ENCODE assay signal across 10 mouse cellular contexts in genomic region chr10:81569507-81570237, GRCm38 (mm10). TPM values are rescaled to one million over a fixed set of nuclear protein-coding genes. Genes with fewer than 3 reads are reported as not detected.
A peak's percentile ranks its signal among the peaks of the same experiment; 100 is the strongest.
DNase-seq lines count a peak whose midpoint lies in the region; ATAC-seq and TF ChIP-seq lines count a peak whose summit lies in the region.
"Had no signal": no experiment of that assay in that cellular context is flagged by ENCODE, and none has a peak within 500 bp of the region (broad histone marks: within the 10 kb centered on the region; RNA-seq: fewer than 3 reads in every experiment).

No protein-coding gene starts in this region.

- H3K4me1 ChIP-seq in lung, embryonic 15.5 days, result peaks cover 73% of the 10 kb centered on the region
- H3K4me1 ChIP-seq in hindbrain, embryonic 13.5 days (replicated peaks), result peaks cover 65% of the 10 kb centered on the region
- H3K4me1 ChIP-seq in midbrain, embryonic 15.5 days, result peaks cover 56% of the 10 kb centered on the region

- H3K4me3 ChIP-seq in gastrocnemius, adult 2 months, result no peak overlapping the region
- no peak overlapping the region for H3K4me3 ChIP-seq in lung, embryonic 15.5 days
- H3K4me3 ChIP-seq in hindbrain, embryonic 13.5 days, result no peak overlapping the region
- H3K4me3 ChIP-seq in midbrain, embryonic 15.5 days, result no peak overlapping the region

- ATAC-seq in lung, embryonic 15.5 days (ENCODE audit: borderline replicate concordance, extremely low read depth, low FRiP score, low TSS enrichment), result no peak
- no peak for ATAC-seq in hindbrain, embryonic 13.5 days (ENCODE audit: low FRiP score)
- no peak for ATAC-seq in midbrain, embryonic 15.5 days (replicated peaks)
- ATAC-seq: activated CD4-positive, CD25-positive, alpha-beta regulatory T cell, adult 4 months had no signal

- H3K27me3 ChIP-seq in lung, embryonic 15.5 days, result no peaks in the 10 kb centered on the region
- H3K27me3 ChIP-seq in hindbrain, embryonic 13.5 days, result peaks cover 69% of the 10 kb centered on the region
- peaks cover 53% of the 10 kb centered on the region for H3K27me3 ChIP-seq in midbrain, embryonic 15.5 days (replicated peaks)

- DNase-seq in gastrocnemius, adult 2 months, result no peak
- DNase-seq in gastrocnemius, adult 8-10 months (ENCODE audit: low spot score in 2 of 2), result no peak
- DNase-seq in lung, adult 18-20 months, result no peak
- no peak for DNase-seq in gastrocnemius, postnatal 25 days
- no peak for DNase-seq in layer of hippocampus, adult 18-20 months (ENCODE audit: low spot score in 2 of 2)
- DNase-seq: right cerebral cortex, adult 18-20 months had no signal

- H3K4me2 ChIP-seq in lung, embryonic 15.5 days, result peak overlapping the region; percentile 92; the same call in 1 of the 2 replicates
- H3K4me2 ChIP-seq in hindbrain, embryonic 13.5 days, result no peak overlapping the region
- no peak overlapping the region for H3K4me2 ChIP-seq in midbrain, embryonic 15.5 days

- intact Hi-C loops in gastrocnemius, adult 2 months (cut with DNase I), result no loop called here

- H3K36me3 ChIP-seq in lung, embryonic 15.5 days, result peaks cover 25% of the 10 kb centered on the region
- H3K36me3 ChIP-seq in hindbrain, embryonic 13.5 days, result peaks cover 25% of the 10 kb centered on the region
- peaks cover 8% of the 10 kb centered on the region; the same call in 1 of the 2 replicates for H3K36me3 ChIP-seq in midbrain, embryonic 15.5 days (replicated peaks)

- H3K27ac ChIP-seq in gastrocnemius, adult 2 months, result peak overlapping the region; percentile 97
- peak overlapping the region; percentile 96 for H3K27ac ChIP-seq in lung, embryonic 15.5 days
- peak overlapping the region; percentile 88 for H3K27ac ChIP-seq in hindbrain, embryonic 13.5 days
- peak overlapping the region; percentile 89 for H3K27ac ChIP-seq in midbrain, embryonic 15.5 days

- WGBS in lung, embryonic 15.5 days, result 51% methylated on average over 9 of the region's 9 CpGs
- 43% methylated on average over 9 of the region's 9 CpGs for WGBS in hindbrain, embryonic 13.5 days
- WGBS in midbrain, embryonic 15.5 days, result 40% methylated on average over 9 of the region's 9 CpGs

- no peak for TF ChIP-seq CTCF in gastrocnemius, adult 2 months (IDR thresholded peaks at IDR 0.05)

- H3K9me3 ChIP-seq in lung, embryonic 15.5 days, result no peaks in the 10 kb centered on the region
- H3K9me3 ChIP-seq in hindbrain, embryonic 13.5 days, result no peaks in the 10 kb centered on the region
- no peaks in the 10 kb centered on the region for H3K9me3 ChIP-seq in midbrain, embryonic 15.5 days

- no peak overlapping the region for H3K9ac ChIP-seq in lung, embryonic 15.5 days
- no peak overlapping the region for H3K9ac ChIP-seq in hindbrain, embryonic 13.5 days
- H3K9ac ChIP-seq in midbrain, embryonic 15.5 days, result no peak overlapping the region

RNA-seq across cellular contexts. Expression of gene Tle2, which starts 4.7 kb away (rescaled TPM):
- total RNA-seq in gastrocnemius, adult 2 months (2021), result 1 to 10 TPM; 5.6 to 7.3 TPM
- 1 to 10 TPM; 3.1 to 4.3 (median 4.0) TPM for total RNA-seq in gastrocnemius, adult 8-10 months (2022)
- polyA plus RNA-seq in lung, embryonic 15.5 days (2015; fragmentation: Nextera tagmentation; extraction: Ambion mirVana), result 39.3 and 49.7 TPM in 2 replicates
- polyA plus RNA-seq in hindbrain, embryonic 13.5 days (2015; fragmentation: Nextera tagmentation; extraction: Ambion mirVana), result 27.7 and 28.9 TPM in 2 replicates
- polyA plus RNA-seq in midbrain, embryonic 15.5 days (2015; fragmentation: Nextera tagmentation; extraction: Ambion mirVana), result 57.4 and 58.8 TPM in 2 replicates
- total RNA-seq in gastrocnemius, postnatal 25 days (2021), result 1 to 10 TPM; 5.3 to 6.2 TPM
- total RNA-seq in layer of hippocampus, adult 18-20 months (2021), result 10 to 100 TPM; 31.6 to 31.8 TPM

RNA-seq across cellular contexts. Expression of gene Aes, which starts 10.4 kb away (rescaled TPM):
- 100 to 1,000 TPM; 847 to 871 TPM for total RNA-seq in gastrocnemius, adult 2 months (2021)
- 100 to 1,000 TPM; 851 to 988 (median 920) TPM for total RNA-seq in gastrocnemius, adult 8-10 months (2022)
- 662 and 670 TPM in 2 replicates for polyA plus RNA-seq in lung, embryonic 15.5 days (2015; fragmentation: Nextera tagmentation; extraction: Ambion mirVana)
- 545 and 558 TPM in 2 replicates for polyA plus RNA-seq in hindbrain, embryonic 13.5 days (2015; fragmentation: Nextera tagmentation; extraction: Ambion mirVana)
- polyA plus RNA-seq in midbrain, embryonic 15.5 days (2015; fragmentation: Nextera tagmentation; extraction: Ambion mirVana), result 802 and 851 TPM in 2 replicates
- 100 to 1,000 TPM; 845 to 891 TPM for total RNA-seq in gastrocnemius, postnatal 25 days (2021)
- total RNA-seq in layer of hippocampus, adult 18-20 months (2021), result 100 to 1,000 TPM; 765 to 778 TPM

RNA-seq across cellular contexts. Expression of gene Gna11, which starts 24.7 kb away (rescaled TPM):
- total RNA-seq in gastrocnemius, adult 2 months (2021), result 10 to 100 TPM; 25.7 to 30.3 TPM
- total RNA-seq in gastrocnemius, adult 8-10 months (2022), result 10 to 100 TPM; 26.2 to 30.7 (median 28.4) TPM
- polyA plus RNA-seq in lung, embryonic 15.5 days (2015; fragmentation: Nextera tagmentation; extraction: Ambion mirVana), result 72.7 and 74.2 TPM in 2 replicates
- 79.8 and 82.4 TPM in 2 replicates for polyA plus RNA-seq in hindbrain, embryonic 13.5 days (2015; fragmentation: Nextera tagmentation; extraction: Ambion mirVana)
- polyA plus RNA-seq in midbrain, embryonic 15.5 days (2015; fragmentation: Nextera tagmentation; extraction: Ambion mirVana), result 100 and 101 TPM in 2 replicates
- total RNA-seq in gastrocnemius, postnatal 25 days (2021), result 10 to 100 TPM; 24.8 to 25.9 TPM
- total RNA-seq in layer of hippocampus, adult 18-20 months (2021), result 100 to 1,000 TPM; 124 to 126 TPM

RNA-seq across cellular contexts. Expression of gene Tle6, which starts 31.2 kb away (rescaled TPM):
- 1 to 10 TPM; 5.6 to 6.7 TPM for total RNA-seq in gastrocnemius, adult 2 months (2021)
- total RNA-seq in gastrocnemius, adult 8-10 months (2022), result 1 to 10 TPM; 4.1 to 6.9 (median 5.3) TPM
- polyA plus RNA-seq in lung, embryonic 15.5 days (2015; fragmentation: Nextera tagmentation; extraction: Ambion mirVana), result 28.1 and 29.3 TPM in 2 replicates
- polyA plus RNA-seq in hindbrain, embryonic 13.5 days (2015; fragmentation: Nextera tagmentation; extraction: Ambion mirVana), result 3.0 and 4.2 TPM in 2 replicates
- 6.7 and 8.0 TPM in 2 replicates for polyA plus RNA-seq in midbrain, embryonic 15.5 days (2015; fragmentation: Nextera tagmentation; extraction: Ambion mirVana)
- total RNA-seq in gastrocnemius, postnatal 25 days (2021), result 1 to 10 TPM; 3.9 to 6.8 TPM
- 1 to 10 TPM; 2.6 to 4.1 TPM for total RNA-seq in layer of hippocampus, adult 18-20 months (2021)

RNA-seq across cellular contexts. Expression of gene BC025920, which starts 36.4 kb away (rescaled TPM):
- total RNA-seq in gastrocnemius, adult 2 months (2021), result 1 to 10 TPM; 2.5 to 3.9 TPM
- total RNA-seq in gastrocnemius, adult 8-10 months (2022), result 1 to 10 TPM; 2.8 to 3.8 (median 3.0) TPM
- 0.66 and 0.78 TPM in 2 replicates for polyA plus RNA-seq in lung, embryonic 15.5 days (2015; fragmentation: Nextera tagmentation; extraction: Ambion mirVana)
- 1.8 and 2.7 TPM in 2 replicates for polyA plus RNA-seq in hindbrain, embryonic 13.5 days (2015; fragmentation: Nextera tagmentation; extraction: Ambion mirVana)
- polyA plus RNA-seq in midbrain, embryonic 15.5 days (2015; fragmentation: Nextera tagmentation; extraction: Ambion mirVana), result 1.8 and 2.0 TPM in 2 replicates
- 1 to 10 TPM; 1.8 to 2.5 TPM for total RNA-seq in gastrocnemius, postnatal 25 days (2021)
- 1 to 10 TPM; 3.6 to 3.8 TPM for total RNA-seq in layer of hippocampus, adult 18-20 months (2021)
